Mouse (Mus musculus) lung, postnatal 0 days (tissue): Measurements from ENCODE around the gene Foxs1.

Source experiments
- CTCF ChIP-seq: IDR thresholded peaks from 2 replicates; pipeline ENCODE4 v1.5.1; 2016; ENCODE audit warnings: antibody characterized with exemption, mild to moderate bottlenecking
- EP300 ChIP-seq: IDR thresholded peaks from 2 replicates; pipeline ENCODE4 v1.6.1; 2016; ENCODE audit warnings: antibody characterized with exemption, mild to moderate bottlenecking, control low read depth

DNA sequence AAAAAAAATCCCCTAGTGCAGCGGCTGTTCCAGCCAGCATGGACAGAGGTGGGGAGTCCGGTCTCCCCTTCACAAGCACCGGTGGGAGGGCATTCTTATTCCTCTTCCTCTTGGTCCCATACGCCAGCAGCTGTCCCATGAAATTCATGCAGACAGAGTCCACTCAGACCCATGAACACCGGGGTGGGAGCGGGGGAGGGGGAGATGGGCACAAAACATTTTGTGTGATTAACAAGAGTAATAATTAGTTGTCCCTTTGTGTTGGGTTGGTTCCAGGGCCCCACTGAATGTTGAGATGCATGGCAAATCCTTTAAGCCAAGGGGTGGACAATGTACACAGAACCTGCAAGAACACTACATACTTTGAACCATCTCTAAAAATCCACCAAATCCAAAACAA is 8.1 kb upstream of the Foxs1 start:
- TF ChIP-seq CTCF: no peak
- no peak for TF ChIP-seq EP300
